Mouse (Mus musculus): ENCODE results near the gene Ppp1r35.

DNA sequence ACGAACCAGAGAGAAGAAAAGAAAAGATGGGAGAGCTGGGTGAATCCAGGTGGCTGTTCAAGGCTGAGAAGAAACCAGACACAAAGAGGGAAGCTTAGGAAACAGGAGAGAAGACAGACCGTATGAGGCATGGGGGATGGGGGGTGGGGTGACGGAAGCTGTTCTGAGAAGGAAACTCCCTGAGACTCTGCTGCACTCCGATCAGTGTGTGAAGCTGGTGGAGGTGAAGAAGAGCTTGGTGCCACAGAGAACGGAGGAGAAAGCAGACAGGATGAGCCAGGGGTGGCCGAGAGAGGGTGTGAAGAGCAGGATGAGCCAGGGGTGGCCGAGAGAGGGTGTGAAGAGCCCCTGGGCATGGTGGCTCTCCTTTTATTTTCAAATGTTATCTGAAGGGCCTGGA lies 47.8 kb downstream of the Ppp1r35 start:
- TF ChIP-seq CTCF (conservative IDR thresholded peaks at IDR 0.05; ENCODE audit: low read length) (no peak), POU5F1 (IDR thresholded peaks at IDR 0.05; ENCODE audit: borderline replicate concordance, low read length) (no peak)
